Mouse (Mus musculus): ENCODE results near the gene Fam189a2.

The Fam189a2 gene

GRCm38 (mm10) chr19:23972881-23973649 is 57.8 kb downstream of the Fam189a2 start:
- DNase-seq (ENCODE audit: low read depth, low spot score), result no peak

- no peak for DNase-seq (ENCODE audit: low read depth, low spot score)
Observed at GRCm38 (mm10) chr19:23971391-23971790, 59.4 kb downstream of the Fam189a2 start.

DNA sequence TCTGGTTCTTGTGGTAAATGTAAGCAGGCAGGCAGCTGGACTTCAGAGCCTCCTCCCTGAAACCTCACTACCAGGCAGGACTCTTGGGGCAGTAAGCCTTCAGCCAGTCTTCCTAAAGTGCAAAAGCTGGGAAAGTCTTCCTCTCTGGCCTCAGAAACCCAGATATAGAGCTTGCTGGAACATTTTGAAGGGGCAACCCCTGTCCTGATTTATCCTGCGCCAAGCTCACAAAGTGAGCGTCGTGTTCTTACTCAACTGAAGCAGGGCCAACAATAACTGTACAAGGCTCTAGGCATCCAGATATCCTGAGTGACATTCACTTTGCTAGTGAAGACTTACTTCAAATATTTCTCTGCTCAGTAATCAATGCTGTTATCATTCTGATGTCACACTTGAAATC is 60.4 kb downstream of the Fam189a2 start:
- DNase-seq (ENCODE audit: low read depth, low spot score), result no peak

- peak; percentile 70 for DNase-seq (ENCODE audit: low read depth, low spot score)
Observed at GRCm38 (mm10) chr19:23968862-23969225, 62.0 kb downstream of the Fam189a2 start.

GRCm38 (mm10) chr19:23968125-23968861 is 62.5 kb downstream of the Fam189a2 start:
- no peak for DNase-seq (ENCODE audit: low read depth, low spot score)

DNA sequence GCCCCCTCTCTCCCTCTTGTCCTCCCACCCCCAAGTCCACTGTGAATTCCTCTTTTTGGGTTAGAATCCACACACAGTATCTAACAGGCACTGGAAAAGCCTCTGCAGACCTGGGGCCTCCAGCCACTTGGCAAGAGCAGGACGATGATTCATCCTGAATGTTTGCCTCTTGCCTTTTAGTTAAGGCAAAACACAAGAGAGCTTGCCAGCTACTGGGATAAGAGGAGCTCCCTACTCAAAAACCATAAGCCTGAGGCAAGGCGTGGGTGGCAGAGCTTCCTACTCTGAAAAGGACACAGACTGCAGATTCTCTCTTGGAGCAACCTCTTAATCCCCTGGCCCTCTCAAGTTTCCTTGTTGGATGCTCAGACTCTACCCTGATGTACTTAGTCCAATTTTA is 63.7 kb downstream of the Fam189a2 start:
- DNase-seq (ENCODE audit: low read depth, low spot score), result no peak

DNA sequence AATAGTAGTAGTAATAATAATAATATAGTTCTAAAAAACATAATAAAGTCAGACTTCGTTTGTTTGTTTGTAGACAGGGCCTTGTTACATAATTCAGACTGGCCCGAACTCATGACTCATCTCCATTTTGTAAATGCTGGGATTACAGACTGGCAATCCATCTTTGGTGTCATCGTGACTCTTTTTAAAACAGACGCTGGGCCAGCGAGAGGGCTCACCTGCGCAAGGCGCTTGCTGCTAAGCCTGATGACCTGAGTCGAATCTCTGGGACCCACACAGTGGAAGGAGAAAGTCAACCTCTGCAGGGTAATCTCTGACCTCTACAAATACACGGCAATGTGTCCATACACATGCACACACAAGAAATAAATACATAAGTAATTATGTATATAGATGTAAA is 64.4 kb downstream of the Fam189a2 start:
- DNase-seq (ENCODE audit: low read depth, low spot score), result no peak

GRCm38 (mm10) chr19:23964401-23964910 is 66.4 kb downstream of the Fam189a2 start:
- no peak for DNase-seq (ENCODE audit: low read depth, low spot score)

DNA sequence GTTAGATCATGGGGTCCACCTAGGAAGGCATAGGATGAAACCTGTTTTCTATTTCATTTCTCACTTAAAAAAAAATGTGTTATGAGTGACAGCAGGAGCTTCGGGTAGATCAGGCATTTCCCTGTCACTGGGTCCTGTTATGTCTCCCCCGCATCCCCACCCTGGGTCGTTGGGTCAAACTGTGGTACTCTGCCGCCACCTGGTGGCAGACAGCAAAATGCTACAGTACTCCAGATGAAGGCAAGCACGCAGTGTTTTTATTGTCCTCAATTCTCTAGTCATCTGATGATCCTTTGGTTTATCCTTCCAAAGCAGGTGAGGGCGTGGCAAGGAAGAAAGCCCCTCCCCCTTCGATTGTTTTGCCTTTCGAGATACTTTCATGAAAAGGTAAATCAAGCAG is 69.3 kb downstream of the Fam189a2 start:
- DNase-seq (ENCODE audit: low read depth, low spot score), result peak; percentile 79

DNA sequence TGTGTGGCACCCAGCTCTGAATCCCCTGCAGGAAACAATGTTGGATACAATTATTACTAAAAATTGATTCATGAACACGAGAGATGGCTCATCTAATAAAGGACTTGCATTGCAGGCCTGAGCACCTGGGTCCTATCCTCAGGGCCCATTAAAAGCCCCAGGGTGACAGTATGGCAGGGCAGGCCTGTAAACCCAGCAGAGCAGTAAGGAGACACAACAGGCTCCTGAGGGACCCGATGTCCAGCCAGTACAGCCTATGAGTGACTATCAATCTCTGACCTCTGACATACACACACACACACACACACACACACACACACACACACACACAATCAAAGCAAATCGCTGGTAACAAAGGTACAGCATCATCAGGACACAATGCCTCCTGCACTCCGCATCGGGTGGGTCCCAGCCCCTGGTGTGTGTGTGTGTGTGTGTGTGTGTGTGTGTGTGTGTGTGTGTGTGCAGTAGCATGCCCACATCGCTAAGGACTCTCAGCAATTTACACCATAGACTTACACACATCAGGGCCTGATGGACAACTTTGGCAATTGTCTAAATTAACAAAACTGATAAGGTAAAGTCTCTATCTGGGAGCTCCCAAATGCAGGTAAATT is 69.9 kb downstream of the Fam189a2 start:
- no peak for DNase-seq (ENCODE audit: low read depth, low spot score)

DNA sequence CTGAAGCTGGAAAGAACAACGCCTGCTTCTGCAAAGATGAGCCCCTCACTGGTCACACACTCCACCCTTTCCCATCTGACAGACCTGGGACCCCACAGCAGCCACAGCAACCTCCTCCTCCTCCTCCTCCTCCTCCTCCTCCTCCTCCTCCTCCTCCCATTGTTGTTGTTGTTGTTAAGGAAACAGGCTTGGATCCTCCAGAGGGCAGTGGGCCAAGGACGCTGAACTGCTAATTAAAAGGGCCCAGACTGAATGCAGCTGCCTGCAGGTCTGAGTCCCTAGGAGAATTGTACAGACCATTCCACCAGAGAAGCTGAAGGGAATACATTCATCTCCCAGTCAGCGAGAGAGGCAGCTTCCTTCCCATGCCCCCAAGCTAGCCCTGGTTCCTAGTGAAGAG is 70.5 kb downstream of the Fam189a2 start:
- DNase-seq (ENCODE audit: low read depth, low spot score), result no peak

DNA sequence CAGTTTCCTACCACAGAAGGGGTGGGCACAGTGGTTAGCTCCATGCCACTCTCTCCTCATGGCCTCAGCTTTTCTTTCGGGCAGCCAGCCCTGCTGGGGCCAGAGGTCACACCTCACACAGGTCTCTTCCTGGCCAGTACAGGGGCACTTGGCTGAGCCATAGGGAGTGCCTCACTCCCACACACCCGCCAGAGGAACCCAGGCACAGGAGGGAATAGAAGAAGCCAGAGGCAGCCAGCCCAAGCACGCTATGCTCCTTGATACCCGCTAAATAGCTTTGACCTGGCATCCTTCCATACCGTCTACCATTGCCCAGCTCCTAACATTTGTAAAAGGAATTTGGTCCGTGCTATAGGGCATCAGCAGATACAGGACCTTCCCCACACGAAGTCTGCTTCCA is 70.9 kb downstream of the Fam189a2 start:
- no peak for DNase-seq (ENCODE audit: low read depth, low spot score)

- DNase-seq (ENCODE audit: low read depth, low spot score), result peak; percentile 52
Observed at GRCm38 (mm10) chr19:23958925-23959324, 71.9 kb downstream of the Fam189a2 start.

DNA sequence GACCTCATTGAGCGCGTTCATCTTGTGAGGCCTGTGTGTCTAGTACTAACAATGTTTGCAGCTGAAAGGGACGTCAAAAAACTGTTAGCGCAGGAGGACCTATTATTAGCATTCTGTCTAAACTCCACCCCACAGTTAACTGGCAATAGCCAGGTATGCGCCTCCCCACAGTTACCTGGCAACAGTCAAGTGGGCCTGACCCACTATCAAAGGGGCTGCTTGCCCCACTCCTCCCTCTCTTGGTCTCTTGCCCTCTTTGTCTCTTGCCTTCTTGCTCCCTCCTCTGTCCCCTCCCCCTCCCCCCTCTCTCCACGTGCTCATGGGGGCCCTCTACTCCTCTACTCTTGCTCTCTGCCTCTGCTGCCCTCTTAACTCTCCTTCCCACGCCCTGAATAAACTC is 73.3 kb downstream of the Fam189a2 start:
- peak; percentile 69 for DNase-seq (ENCODE audit: low read depth, low spot score)

GRCm38 (mm10) chr19:23956299-23956975 is 74.4 kb downstream of the Fam189a2 start:
- peak; percentile 91 for DNase-seq (ENCODE audit: low read depth, low spot score)

DNA sequence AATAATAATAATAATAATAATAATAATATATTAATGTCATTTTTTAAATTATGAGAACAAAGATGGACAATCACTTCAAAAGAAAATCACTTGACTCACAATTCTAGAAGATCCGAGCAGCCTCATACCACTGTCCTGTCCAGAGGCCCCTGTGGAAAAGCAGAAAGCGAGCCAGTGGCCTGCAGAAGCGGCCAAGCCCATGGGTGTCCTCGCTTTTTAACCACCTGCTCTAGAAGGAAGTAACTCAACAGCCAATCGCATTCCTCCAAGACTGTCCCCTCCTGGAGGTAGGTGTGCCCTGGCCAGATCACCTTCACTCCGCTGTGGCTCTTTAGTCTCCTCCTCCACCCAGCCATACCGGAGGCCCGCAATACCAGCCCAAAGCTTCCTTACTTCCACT is 75.4 kb downstream of the Fam189a2 start:
- DNase-seq (ENCODE audit: low read depth, low spot score), result peak; percentile 19

DNA sequence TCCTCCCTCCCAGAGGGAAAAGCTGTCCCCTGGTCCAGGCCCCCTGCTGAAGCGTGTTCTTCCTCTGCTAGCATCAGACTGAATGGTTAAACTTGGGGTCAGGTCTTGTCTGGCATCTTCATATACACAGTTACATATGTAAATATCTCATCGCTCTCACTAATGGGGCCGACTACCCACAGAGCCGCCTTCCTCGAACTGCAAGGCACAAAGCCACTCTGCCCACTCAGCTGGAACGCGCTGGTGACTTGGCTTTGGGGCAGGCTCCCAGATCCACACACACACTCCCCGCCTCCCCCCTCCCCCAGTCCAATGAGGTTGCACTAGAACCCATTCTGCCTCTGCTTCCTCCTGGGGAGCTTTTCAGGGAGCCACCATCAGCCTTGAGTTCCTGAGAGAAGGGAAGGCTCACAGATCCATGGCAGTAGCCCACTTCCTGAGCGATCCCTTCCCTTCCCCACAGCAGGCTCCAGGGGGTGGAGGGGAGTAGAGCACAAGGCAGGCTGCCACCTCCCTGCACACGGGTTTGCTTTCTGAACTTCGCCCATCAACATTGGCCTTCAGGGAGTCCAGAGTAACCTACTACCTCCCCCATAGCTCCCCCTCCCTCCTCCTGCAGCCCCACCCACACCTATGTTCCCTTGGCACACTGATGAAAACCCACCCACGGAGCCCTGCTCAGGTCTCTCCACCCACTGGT is 82.4 kb downstream of the Fam189a2 start:
- DNase-seq (ENCODE audit: low read depth, low spot score), result peak; percentile 27

GRCm38 (mm10) chr19:23947871-23948270 is 82.9 kb downstream of the Fam189a2 start:
- DNase-seq (ENCODE audit: low read depth, low spot score), result no peak

DNA sequence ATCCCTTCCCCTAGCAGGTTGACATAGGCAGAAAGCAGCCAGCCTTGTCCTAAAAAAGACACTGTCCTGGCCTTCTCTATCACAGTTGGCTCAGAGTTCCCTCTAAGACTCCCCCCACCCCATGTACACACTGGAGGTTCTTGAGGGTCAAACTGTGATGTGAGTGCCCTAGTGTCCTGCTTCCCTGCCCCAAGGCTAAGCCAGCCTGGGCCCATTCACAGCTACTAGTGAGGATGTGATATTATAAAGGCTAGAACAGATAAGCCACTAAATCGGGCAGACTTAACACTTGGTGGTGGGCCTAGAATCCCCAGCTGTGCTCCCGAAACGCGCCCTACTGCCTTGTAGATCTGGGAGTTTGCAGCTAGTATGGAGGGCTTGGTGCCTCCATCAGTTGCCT is 84.1 kb downstream of the Fam189a2 start:
- no peak for DNase-seq (ENCODE audit: low read depth, low spot score)

- no peak for DNase-seq (ENCODE audit: low read depth, low spot score)
Observed at GRCm38 (mm10) chr19:23946026-23946685, 84.7 kb downstream of the Fam189a2 start.

GRCm38 (mm10) chr19:23942886-23943285 is 87.9 kb downstream of the Fam189a2 start:
- DNase-seq (ENCODE audit: low read depth, low spot score), result no peak
